Mouse (Mus musculus) embryo, embryonic 11.5 days (tissue): Measurements from ENCODE around the gene Akirin1.

ENCODE experiments used
- DNase-seq: peaks from one replicate; pipeline ENCODE4 v3.0.0-alpha.2; 2012; ENCODE audit warnings: low read depth, low spot score

Akirin1 gene

GRCm38 (mm10) chr4:123718434-123718780 lies 31.7 kb downstream of the Akirin1 start:
- DNase-seq: no peak

- peak; percentile 96 for DNase-seq
Measured at GRCm38 (mm10) chr4:123717574-123718433, 32.3 kb downstream of the Akirin1 start, which contains the start of gene Ndufs5. Gene Ndufs5, minus strand, starts transcription at chr4:123718202.

- DNase-seq: no peak
Measured at GRCm38 (mm10) chr4:123712431-123712830, 37.7 kb downstream of the Akirin1 start.

GRCm38 (mm10) chr4:123707340-123707739 lies 42.8 kb downstream of the Akirin1 start:
- DNase-seq: no peak

- no peak for DNase-seq
Measured at GRCm38 (mm10) chr4:123705340-123705739, 44.8 kb downstream of the Akirin1 start.

GRCm38 (mm10) chr4:123693384-123693783 lies 56.8 kb downstream of the Akirin1 start:
- DNase-seq: no peak

GRCm38 (mm10) chr4:123692071-123692470 lies 58.1 kb downstream of the Akirin1 start:
- no peak for DNase-seq

GRCm38 (mm10) chr4:123690311-123690710 lies 59.8 kb downstream of the Akirin1 start:
- no peak for DNase-seq

GRCm38 (mm10) chr4:123687025-123687781 lies 62.9 kb downstream of the Akirin1 start:
- DNase-seq: no peak

- DNase-seq: no peak
Measured at GRCm38 (mm10) chr4:123686368-123687024, 63.6 kb downstream of the Akirin1 start.

- no peak for DNase-seq
Measured at GRCm38 (mm10) chr4:123685506-123686242, 64.5 kb downstream of the Akirin1 start.

- DNase-seq: no peak
Measured at GRCm38 (mm10) chr4:123685046-123685445, 65.1 kb downstream of the Akirin1 start.
